Mouse (Mus musculus): ENCODE results near the gene Lrig2. TPM values are rescaled to one million over a fixed set of nuclear protein-coding genes. Genes with fewer than 3 reads are reported as not detected.

Lrig2 gene
- total RNA-seq, 2 experiments from 2014 or later, result 27.8 to 31.9 TPM

GRCm38 (mm10) chr3:104378228-104378627 is 133.5 kb downstream of the Lrig2 start:
- DNase-seq (ENCODE audit: low spot score in 2 of 2), result no peak

GRCm38 (mm10) chr3:104373907-104374306 is 137.8 kb downstream of the Lrig2 start:
- DNase-seq (ENCODE audit: low spot score in 2 of 2), result no peak

- no peak for DNase-seq (ENCODE audit: low spot score in 2 of 2)
Observed at GRCm38 (mm10) chr3:104372374-104372773, 139.3 kb downstream of the Lrig2 start.

GRCm38 (mm10) chr3:104367912-104368311 is 143.8 kb downstream of the Lrig2 start:
- DNase-seq (ENCODE audit: low spot score in 2 of 2), result no peak

- no peak for DNase-seq (ENCODE audit: low spot score in 2 of 2)
Observed at GRCm38 (mm10) chr3:104361814-104362213, 149.9 kb downstream of the Lrig2 start.

- no peak for DNase-seq (ENCODE audit: low spot score in 2 of 2)
Observed at GRCm38 (mm10) chr3:104360325-104360724, 151.4 kb downstream of the Lrig2 start.

GRCm38 (mm10) chr3:104359225-104360135 is 152.2 kb downstream of the Lrig2 start:
- no peak for DNase-seq (ENCODE audit: low spot score in 2 of 2)

GRCm38 (mm10) chr3:104358747-104359146 is 153.0 kb downstream of the Lrig2 start:
- no peak for DNase-seq (ENCODE audit: low spot score in 2 of 2)

GRCm38 (mm10) chr3:104356106-104356505 is 155.6 kb downstream of the Lrig2 start:
- no peak for DNase-seq (ENCODE audit: low spot score in 2 of 2)

GRCm38 (mm10) chr3:104353884-104354283 is 157.8 kb downstream of the Lrig2 start:
- no peak for DNase-seq (ENCODE audit: low spot score in 2 of 2)

- no peak for DNase-seq (ENCODE audit: low spot score in 2 of 2)
Observed at GRCm38 (mm10) chr3:104352358-104353060, 159.2 kb downstream of the Lrig2 start.

- DNase-seq (ENCODE audit: low spot score in 2 of 2), result peak in 1 of 2 experiments; percentile 21
Observed at GRCm38 (mm10) chr3:104350253-104350945, 161.3 kb downstream of the Lrig2 start.

- DNase-seq (ENCODE audit: low spot score in 2 of 2), result no peak
Observed at GRCm38 (mm10) chr3:104349847-104350228, 161.9 kb downstream of the Lrig2 start.

GRCm38 (mm10) chr3:104349203-104349846 is 162.4 kb downstream of the Lrig2 start:
- DNase-seq (ENCODE audit: low spot score in 2 of 2), result no peak

Other genes with a start within 250 kb of the Lrig2 start
- gene Slc16a1, start 126.8 kb upstream of the Lrig2 start, total RNA-seq (2021), result 10 to 100 TPM; 71.6 to 74.2 TPM